Mouse (Mus musculus): ENCODE data around the gene Cd47.

DNA sequence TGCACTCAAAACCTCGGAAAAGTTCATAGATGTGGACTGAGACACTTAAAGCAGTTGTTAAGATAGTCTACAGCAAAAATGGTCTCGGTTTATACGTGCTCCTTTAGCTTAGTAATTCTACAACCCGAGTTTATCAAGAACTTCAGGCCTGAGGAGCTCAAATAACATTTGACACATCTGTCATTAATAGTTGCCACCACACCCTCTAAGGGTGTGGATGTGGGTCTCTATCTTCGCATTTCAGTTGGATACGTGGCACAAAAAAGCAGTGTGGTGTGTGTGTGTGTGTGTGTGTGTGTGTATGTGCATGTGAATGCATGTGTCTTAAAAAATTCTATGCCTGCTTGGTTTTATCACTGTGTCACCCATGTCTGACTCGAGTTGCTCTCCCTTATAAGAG, 23.4 kb upstream of the Cd47 start:
- TF ChIP-seq CTCF (IDR thresholded peaks at IDR 0.05; ENCODE audit: low read depth), result no peak
- TF ChIP-seq EP300 (optimal IDR thresholded peaks at IDR 0.05), result no peak

Data from stomach, postnatal 0 days (tissue).